Mouse (Mus musculus): Measurements from ENCODE around the gene Dnajc16.

Gene Dnajc16

DNA sequence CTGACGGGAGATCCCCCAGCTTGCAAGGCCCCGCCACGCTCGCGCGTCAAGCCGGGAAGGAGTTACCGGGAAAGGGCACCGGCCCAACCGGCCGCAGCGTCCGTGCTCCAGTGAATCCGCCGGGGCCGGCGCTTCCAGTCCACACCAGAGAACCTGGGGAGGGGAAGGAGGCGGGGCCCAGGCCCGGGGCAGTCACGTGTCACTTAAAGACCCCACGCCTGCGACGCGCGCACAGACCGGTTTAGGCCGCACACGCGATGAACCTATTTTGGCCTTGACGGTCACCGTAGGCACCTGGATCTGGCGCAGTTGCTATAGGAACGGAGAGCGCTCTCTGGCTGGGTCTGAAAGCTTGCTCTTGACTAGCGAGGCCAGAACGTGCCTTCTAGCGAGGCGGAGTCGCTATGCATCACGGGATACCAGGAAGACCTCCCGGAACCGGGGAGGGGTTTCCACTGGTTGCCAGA lies at the start of gene Dnajc16:
Dnajc16 (minus strand) TSS at position 408 of the 467 bp plus-strand sequence.
- in situ Hi-C loops (cut with MboI; ENCODE audit: unreplicated experiment in 2 of 2): loop anchor here (5.0 to 25.0 kb wide), 7 partner anchors 68 to 1374 kb away; partner anchors contain the start of genes Plekhm2 (in 2 of the 2), Ddi2 (in 1 of the 2), Epha2 (in 1 of the 2) and Srarp (in 1 of the 2)

DNA sequence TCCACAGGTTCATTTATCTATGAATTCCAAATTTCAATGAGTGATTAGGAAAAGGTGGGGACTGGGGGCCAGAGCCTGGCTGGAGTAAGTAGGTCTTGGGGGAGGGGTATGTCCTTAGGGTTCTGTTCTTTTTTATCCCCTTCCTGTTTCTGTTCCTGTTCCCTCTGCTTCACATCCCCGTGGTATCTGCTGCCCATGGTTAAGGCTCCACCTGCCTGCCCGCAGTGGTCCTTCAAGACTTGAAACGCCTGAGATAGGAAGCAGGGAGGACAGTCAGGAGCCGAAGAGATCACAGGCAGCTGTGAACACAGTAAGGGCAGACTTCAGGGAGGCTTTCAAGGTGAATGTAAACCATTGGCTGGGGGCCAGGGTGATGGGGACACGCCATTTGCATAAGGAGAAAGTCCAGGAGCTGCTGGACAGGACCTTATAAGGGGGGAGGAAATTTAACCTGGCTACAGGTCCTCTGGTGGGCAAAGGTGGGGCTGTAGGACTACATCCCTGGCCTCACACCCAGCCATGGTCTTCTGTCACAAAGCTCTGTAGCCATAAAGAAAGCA lies 43.9 kb upstream of the Dnajc16 start:
- in situ Hi-C loops (cut with MboI; ENCODE audit: unreplicated experiment in 2 of 2): loop anchor here in 1 of 2 experiments (25.0 kb wide), 1 partner anchor 422 kb away; the partner anchor contains the start of genes Clcnkb and Hspb7

DNA sequence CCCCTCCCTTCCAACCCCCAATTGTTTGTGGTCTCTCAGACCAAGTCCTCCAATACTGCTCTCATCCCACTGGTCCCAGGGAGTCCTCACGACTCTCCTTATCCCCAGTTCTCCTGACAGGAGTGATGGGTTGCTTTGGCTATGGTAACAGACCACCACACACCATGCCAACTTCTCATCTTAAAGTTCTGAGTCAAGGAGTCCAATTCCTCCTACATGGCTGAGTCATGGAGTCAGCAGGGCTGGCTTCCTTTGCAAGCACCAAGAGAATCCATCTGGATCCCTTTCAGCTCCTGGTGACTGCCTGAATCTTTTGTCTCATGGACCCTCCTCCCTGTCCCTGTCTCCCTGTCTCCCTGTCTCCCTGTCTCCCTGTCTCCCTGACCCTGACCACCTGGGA lies 43.2 kb upstream of the Dnajc16 start:
- in situ Hi-C loops (cut with MboI; ENCODE audit: unreplicated experiment in 2 of 2): loop anchor here in 1 of 2 experiments (25.0 kb wide), 1 partner anchor 422 kb away; the partner anchor contains the start of genes Clcnkb and Hspb7

DNA sequence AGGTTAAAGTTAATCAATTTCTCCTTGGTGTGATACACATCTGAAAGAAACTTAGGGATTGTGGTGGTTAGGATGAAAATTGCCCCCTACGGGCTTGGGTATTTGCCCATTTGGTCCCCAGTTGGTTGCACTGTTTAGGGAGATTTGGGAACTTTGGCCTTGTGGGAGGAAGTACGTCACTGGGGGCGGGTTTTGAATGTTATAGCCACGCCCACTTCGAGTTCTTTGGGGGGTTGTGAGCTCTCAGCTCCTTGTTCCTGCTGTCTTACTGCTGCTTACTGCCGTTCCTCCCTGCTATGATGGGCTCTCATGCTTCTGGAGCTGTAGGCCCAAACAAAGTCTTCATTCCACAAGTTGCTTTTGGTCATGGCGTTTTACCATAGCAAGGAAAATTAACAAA lies 40.6 kb upstream of the Dnajc16 start:
- in situ Hi-C loops (cut with MboI; ENCODE audit: unreplicated experiment in 2 of 2): loop anchor here in 1 of 2 experiments (25.0 kb wide), 1 partner anchor 419 kb away; the partner anchor contains the start of genes Clcnkb and Hspb7

DNA sequence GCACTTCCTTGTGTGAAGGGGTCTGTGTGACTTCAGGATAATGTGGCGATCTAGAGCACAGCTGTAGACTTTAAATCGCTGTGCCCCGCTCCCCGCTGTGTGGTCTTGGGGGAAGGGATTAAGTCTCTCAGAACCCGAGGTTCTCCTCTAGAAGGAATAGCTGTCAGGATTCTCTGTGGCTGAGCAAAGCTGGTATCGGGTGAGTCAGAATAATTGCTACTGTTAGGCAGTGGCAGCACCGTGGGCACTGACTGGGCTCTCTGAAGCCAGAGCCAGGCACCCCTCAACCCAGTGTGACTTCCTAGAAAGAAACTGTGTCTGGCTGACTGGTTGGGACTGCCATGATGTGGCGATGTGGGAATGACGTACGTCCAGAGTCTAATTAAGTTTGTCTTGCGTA lies 39.6 kb upstream of the Dnajc16 start:
- in situ Hi-C loops (cut with MboI; ENCODE audit: unreplicated experiment in 2 of 2): loop anchor here in 1 of 2 experiments (25.0 kb wide), 1 partner anchor 418 kb away; the partner anchor contains the start of genes Clcnkb and Hspb7

DNA sequence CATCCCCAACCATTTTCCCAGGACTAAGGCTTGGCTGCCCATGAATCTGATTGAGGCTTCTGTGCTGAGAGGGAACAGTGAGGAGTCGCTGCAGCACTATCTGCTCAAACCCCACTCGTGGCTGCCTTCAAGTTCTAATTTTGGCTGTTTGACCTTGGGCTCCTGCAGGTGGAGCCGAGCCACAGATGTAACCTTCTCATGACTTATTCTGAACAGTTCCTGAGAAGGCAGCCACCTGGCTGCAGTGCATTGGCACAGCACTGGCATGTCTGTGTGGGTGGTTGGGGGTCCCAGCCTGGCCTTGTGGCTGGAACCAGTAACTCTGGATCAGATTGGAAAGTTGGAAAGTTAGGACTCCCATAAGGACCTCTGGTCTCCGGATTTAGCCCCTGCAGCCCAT lies 37.4 kb upstream of the Dnajc16 start:
- in situ Hi-C loops (cut with MboI; ENCODE audit: unreplicated experiment in 2 of 2): loop anchor here in 1 of 2 experiments (25.0 kb wide), 1 partner anchor 416 kb away; the partner anchor contains the start of genes Clcnkb and Hspb7

DNA sequence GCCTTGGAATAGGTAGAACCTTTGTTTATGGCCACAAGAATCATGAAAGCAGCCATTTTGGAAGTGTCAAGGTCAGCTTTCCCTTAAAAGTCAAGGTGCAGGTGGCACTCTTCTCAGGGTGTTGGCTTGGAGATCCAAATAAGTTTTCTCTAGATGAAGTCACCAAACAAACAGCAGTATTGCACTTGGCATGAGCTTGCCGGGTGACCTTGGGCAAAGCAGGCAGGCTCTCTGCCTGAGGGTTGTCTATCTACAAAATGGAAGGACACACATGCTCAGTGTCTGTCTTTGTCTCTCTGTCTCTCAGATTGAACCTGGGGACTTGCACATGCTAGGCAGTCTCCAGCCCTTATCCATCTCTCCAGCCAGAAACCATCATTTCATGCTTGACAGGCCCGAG lies 36.7 kb upstream of the Dnajc16 start:
- in situ Hi-C loops (cut with MboI; ENCODE audit: unreplicated experiment in 2 of 2): loop anchor here in 1 of 2 experiments (25.0 kb wide), 1 partner anchor 415 kb away; the partner anchor contains the start of genes Clcnkb and Hspb7

DNA sequence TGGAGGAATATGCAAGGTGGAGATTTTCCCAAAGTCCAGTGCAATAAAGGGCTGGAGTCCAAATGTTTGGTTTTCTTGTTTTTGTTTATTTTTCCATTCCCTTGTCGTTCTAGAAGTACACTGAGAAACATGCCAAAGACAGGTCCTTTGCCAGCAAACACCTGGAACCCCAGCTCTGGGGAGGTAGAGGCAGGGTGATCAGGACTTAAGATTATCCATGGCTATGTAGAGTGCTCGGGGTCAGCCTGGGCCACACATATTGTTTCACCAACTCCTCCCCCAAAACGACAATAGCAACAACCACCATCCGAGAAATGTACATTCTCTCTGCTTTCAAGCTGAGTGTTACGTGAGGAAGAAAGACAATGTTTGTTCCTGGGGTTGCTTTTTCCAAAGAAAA lies 35.3 kb upstream of the Dnajc16 start, which contains the start of gene Cela2a:
Cela2a (minus strand) TSS at position 101 of the 400 bp plus-strand sequence.
- in situ Hi-C loops (cut with MboI; ENCODE audit: unreplicated experiment in 2 of 2): loop anchor here in 1 of 2 experiments (25.0 kb wide), 1 partner anchor 414 kb away; the partner anchor contains the start of genes Clcnkb and Hspb7

DNA sequence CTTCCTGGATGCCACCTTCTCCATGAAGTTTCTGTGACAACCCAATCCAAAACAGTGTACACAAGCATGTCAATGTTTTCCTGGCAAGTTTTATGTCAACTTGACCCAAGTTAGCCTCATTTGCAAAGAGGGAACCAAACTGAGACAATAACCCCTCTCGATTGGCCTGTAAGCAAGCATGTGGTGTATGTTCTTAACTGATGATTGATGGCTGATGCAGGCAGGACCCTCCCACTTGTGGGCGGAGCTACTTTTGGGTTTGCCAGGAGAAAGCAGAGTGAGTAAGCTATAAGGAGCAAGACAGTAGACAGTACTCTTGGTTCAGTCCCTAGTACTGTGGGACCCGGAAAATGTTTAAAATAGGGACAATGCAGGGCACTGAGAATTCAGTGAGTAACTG lies 32.2 kb upstream of the Dnajc16 start:
- in situ Hi-C loops (cut with MboI; ENCODE audit: unreplicated experiment in 2 of 2): no loop called here

DNA sequence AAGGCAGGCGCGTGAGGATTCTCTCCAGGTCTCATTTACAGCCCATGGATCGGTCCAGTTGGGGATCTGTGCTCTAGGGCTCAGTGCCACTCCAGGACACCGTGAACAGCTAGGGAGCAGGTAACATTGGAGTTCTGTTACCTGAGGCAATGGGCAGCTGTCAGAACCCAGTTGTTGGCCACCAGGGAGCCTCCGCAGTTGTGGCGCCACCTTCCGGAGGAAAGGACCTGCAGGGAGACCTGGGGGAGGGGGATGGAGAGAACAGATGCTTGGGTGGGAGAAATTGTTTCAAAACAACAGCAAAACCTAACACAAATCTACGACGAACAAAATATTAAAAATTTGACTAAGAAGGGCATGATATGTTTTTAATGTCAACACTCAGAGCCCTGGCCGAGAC lies 31.4 kb upstream of the Dnajc16 start:
- in situ Hi-C loops (cut with MboI; ENCODE audit: unreplicated experiment in 2 of 2): no loop called here

DNA sequence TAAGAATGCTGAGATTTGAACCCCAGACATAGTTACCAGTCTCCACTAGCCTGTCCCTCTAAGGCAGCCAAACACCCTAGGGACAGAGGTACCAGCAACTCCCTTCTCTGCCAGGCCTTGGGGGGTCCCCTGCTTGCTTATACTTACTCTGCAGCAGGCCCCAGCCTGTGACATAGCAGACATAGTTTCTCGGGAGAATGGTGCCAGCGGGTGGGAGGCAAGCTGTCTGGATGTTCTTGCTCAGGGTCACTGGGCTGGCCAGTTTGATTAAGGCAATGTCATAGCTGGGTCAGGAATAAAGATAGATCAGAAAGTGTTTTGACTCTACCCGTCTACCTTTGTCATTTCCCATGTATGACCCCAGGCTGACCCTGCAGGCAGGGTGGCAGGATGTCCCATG lies 30.4 kb upstream of the Dnajc16 start:
- in situ Hi-C loops (cut with MboI; ENCODE audit: unreplicated experiment in 2 of 2): no loop called here

DNA sequence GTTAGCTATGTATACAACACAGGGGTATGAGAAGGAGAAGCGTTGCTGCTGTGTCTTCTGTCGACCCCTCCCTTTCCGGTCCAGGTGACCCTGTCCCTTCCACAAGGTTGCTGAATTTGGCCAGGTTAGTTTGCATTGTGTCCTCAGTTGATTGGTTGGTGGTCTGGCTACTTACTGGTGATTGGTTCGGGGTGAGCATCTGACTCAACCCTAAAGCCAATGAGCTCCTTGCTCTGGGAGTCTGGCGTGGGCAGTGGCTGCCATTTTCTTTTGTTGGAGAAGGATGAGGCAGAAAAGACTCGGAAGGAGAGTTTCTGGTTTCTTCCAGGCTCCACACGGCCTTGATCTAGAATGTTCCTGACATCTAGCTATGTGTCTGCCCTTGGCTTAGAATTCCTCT lies 28.6 kb upstream of the Dnajc16 start:
- in situ Hi-C loops (cut with MboI; ENCODE audit: unreplicated experiment in 2 of 2): no loop called here

DNA sequence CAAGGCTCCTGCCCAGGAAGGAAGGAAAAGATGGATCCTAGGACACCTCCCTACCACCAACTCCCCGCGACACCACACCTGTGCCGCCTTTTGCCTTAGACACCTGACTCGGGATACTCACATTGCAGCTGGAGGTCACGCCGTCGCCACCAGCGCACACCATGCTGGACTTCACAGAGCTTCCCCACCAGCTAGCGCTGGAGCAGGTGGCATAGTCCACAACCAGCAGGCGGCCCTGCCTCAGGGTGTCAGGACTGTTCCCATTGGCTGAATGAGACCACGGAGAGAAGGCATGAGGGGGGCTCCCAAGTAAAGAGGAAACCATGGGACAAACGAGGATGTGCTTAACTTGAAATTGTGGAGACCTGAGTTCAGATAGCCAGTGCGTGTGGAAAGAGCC lies 28.1 kb upstream of the Dnajc16 start:
- in situ Hi-C loops (cut with MboI; ENCODE audit: unreplicated experiment in 2 of 2): no loop called here

DNA sequence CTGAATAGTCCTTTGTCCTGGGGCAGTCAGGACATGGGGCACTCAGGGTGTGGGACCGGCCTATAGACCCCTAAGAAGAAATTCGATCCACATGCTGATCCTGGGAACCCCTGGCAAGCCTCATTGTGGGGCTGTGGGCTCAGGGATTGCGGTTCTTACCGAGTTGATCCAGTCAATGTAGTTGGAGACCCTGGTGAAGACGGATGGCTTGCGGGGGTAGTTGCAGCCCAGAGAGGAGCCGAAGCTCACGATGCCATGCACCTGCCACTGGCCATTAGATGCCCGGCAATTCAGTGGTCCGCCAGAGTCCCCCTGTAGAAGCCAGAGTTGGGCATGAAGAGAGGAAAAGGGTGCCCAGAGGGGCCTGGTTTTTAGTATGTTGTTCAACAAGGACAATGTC lies 27.0 kb upstream of the Dnajc16 start:
- in situ Hi-C loops (cut with MboI; ENCODE audit: unreplicated experiment in 2 of 2): no loop called here

DNA sequence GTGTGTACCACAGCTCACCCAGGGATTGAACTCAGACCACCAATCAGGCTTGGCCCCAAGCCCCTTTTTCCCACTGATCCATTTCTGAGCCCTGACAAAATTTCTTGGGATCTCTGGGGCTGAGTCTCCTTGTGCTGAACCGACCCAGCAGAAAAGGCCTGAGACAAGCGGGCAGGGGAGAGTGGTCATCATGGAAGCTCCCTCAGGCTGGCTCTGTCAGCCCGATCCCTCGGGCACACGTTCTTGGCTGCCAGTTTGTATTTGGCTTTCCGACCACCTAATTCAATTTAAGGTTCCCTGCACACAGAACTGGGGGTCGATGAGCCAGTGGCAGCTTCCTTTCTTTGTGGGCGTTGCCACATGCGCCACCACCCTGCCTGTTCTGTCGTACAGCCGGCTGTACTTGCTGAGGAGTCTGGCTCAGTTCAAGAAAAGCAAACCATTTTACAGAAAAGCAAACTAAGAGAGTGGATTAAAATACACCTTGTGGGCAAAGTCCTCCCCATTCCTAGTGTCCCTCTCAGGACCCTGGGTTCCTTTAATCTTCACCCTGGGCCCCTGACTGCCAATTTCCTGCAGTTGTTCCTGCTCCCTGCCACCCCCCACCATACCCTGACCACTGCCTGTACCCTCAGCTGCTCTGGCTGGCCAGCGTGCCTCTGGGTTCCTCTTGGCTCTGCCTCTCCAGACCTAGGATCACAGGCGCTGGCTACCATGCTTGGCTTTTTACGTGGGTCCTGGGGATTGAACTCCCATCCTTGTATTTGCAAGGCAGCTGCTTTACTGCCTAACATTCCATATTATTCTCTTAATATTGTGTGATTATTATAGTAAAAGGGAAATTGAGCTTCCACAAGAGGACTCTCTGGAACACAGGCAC lies 26.3 kb upstream of the Dnajc16 start:
- in situ Hi-C loops (cut with MboI; ENCODE audit: unreplicated experiment in 2 of 2): no loop called here

DNA sequence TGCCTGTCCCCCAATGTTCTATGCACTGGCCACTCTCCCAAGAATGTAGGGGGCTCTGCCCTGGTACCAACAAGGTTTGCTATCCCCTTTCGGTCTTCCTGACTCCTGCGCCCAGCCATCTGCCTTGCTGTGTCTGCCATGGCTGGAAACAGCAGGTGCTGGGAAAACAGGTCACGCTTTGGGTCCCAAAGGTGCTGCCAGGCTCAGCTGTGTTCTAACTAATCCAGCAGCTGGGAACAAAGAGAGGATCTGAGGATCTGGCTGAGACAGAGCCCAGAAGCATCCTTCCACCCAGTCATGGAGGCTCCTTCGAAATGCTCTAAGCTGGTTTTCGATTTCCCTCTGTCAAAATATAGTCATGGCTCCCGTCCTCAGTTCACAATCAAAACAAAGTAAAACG lies 25.5 kb upstream of the Dnajc16 start:
- in situ Hi-C loops (cut with MboI; ENCODE audit: unreplicated experiment in 2 of 2): no loop called here

DNA sequence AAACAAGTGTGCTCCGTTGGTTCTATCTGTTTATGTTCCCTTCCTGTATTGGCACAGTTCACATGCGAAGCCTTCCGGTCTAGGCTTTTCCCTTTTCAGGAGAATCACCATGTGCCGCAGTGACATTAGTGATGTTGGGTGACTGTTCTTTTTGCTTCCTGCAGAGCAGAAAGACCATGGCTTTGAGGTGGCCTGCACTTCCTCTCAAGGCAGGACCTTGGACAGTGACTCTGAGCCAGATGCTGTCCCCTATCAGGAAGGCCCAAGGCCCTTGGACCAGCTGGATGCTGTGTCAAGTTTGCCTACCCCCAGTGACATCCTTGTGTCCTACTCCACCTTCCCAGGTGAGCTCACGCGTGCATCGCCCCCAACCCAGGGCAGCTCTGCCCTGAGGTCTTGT lies 20.6 kb upstream of the Dnajc16 start:
- in situ Hi-C loops (cut with MboI; ENCODE audit: unreplicated experiment in 2 of 2): no loop called here

DNA sequence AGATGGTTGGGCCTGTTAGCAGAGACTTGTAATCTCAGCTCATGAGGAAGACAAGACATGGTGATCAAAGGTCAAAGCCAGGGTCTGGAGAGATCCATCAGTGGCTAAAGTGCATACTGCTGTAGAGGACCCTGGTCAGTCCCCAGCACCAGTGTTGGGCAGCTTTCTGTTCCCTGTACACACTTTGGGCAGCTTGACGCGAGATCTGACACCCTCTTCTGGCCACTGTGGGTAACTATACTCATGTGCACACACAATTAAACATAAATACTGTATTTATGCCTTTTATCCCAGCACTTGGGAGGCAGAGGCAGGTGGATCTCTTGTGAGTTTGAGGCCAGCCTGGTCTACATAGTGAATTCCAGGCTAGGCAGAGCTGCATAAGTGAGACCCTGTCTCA lies 20.2 kb upstream of the Dnajc16 start:
- in situ Hi-C loops (cut with MboI; ENCODE audit: unreplicated experiment in 2 of 2): no loop called here

DNA sequence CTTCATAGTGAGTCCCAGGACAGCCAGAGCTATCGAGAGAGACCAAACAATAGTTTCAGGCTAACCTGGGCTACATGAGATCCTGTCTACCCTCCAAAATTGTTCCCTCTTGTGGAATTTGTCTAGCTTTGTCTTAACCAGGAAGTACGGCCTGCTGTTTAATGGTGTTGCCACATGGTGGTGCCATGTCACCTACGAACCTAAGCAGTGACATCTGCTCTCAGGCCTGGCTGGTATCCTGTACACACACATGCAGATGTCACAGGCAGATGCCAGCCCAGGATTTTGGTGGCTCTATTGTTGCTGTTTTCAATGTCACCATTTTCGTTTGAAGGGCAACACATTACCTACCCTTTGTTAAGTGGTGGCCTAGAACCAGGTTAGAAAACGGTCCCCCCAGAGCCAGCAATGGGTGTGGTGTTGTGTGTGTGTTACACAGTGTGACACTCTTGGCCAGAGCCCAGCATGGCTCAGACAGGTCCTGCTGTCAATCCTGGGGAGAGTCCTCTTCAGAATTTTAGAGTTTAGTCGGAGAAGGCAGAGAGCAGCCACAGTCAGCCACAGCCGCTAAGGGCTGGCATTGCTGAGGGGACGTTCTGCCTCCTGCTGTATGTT lies 19.2 kb upstream of the Dnajc16 start:
- in situ Hi-C loops (cut with MboI; ENCODE audit: unreplicated experiment in 2 of 2): loop anchor here in 1 of 2 experiments (5.0 kb wide), 1 partner anchor 188 kb away; the partner anchor contains the start of gene Slc25a34

DNA sequence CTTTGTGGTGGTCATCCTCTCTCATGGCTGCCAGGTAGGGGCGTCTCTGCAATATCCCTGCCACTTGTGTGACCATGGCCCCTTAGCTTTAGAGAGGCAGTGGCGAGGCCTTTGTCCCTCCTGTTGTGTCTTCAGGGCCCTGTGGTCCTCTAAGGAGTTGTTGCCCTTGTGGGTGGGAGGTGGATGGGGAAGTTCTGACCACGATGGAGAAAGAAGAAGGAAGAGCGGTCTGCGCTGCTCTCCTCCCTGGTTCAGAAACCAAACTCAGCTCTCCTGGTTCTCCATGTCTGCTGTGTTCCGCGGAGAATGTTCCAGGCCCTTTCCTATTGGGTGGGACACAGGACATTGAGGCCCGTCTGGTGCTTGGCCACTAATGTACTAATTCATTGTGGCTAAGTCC lies 15.2 kb upstream of the Dnajc16 start:
- in situ Hi-C loops (cut with MboI; ENCODE audit: unreplicated experiment in 2 of 2): loop anchor here in 1 of 2 experiments (5.0 kb wide), 1 partner anchor 184 kb away; the partner anchor contains the start of gene Slc25a34

Data from v-Abl transformed pro-B cells (cell line).